Mouse (Mus musculus): ENCODE measurements around the gene Gm5431.
"Not testable (repeated sequence)": the region's sequence is repeated elsewhere in the genome, so short reads cannot be mapped to it uniquely, and the experiment has no call there.

The Gm5431 gene

DNA sequence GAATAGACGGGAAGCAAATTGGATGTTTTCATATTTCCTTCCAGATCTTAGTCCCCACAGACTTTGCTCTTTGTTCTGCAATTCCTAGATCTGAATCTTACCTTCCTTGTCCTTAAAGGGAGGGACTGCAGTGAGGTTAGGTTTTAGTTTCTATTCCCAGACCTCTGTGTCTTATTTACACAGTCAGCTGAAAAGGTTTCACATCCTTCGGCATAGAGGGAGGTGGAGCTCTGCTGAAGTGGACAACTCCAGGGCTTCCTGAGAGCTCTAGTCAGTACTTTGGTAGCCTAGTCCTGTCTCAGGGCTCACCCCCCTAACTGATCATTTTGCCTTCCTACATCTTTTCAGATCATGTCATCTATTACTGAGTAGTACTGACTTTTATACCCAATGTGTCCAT, at the start of gene Gm5431:
TSS of gene Gm5431 (minus strand) at position 194 of the 400 bp plus-strand sequence.
- DNase-seq: no peak

DNA sequence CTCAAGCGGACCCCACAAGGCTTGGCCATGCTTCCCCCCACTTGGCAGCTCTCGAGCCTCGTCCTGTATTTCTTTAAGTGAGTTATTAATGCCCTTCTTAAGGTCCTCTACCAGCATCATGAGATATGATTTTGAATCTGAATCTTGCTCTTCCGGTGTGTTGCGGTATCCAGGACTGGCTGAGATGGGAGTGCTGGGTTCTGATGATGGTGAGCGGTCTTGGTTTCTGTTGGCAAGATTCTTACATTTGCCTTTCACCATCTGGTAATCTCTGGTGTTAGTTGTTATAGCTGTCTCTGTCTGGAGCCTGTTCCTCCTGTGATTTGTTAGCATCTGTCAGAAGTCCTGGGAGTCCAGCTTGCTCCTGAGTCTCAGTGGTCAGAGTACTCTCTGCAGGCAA, 44.1 kb upstream of the Gm5431 start, which contains the start of gene Psme2b:
TSS of gene Psme2b (minus strand) at position 101 of the 400 bp plus-strand sequence.
- not testable (repeated sequence) for DNase-seq

DNA sequence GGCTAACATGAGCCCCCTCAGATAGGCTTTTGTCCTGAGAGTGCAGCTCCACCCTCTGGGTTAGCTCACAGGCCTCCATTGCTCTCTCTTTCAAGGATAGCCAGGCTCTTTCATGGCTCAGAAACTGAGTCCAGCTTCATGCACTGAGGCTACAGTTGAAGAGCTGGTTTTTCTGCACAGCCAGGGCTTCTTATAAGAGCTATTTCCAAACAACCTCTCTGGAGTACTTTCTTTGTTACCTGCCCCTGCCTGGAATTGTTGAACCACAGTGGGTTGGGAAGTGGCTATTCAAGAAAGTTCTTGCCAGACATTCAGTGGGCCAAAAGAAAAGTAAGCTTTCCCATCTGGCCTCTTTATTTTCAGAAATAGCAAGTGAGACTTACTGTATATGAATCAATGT, 37.3 kb upstream of the Gm5431 start:
- DNase-seq: not testable (repeated sequence)

DNA sequence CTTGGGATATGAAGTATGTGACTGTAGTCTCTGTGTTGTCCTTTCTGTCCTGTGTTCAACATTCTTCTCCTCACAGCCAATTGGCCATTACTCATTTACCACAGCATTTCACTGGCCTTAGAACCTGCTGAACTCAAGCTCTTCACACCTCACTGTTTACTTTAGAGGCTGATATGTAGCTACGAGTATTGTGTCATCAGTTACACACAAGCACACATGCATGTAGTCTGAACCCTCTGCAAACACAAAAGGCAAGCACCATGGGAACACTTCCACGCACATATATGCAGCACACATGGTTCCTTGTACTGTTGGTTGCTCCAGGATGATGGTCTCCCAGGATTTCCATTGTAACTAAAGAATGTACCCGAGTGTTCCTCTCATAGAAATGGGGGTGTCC, 33.3 kb upstream of the Gm5431 start:
- not testable (repeated sequence) for DNase-seq

DNA sequence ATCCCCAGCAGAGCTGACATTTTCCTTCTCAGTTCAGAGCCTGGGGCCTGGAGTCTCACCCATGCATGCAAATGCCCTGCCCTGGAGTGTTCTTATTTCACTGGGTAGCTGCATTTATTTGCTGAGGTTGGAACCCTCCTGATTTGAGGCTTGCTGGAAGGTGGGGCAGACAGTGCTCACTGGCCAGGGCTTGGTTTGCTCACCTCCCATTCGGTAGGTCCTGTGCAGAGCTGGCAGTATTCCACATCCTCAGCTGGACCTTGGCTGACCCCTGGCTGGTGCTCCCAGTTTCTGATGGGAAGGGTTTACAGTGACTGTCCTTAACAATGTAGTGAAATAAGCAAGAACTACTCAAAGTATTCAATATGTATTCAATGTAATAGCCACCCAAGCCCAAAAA, 31.9 kb upstream of the Gm5431 start:
- DNase-seq: not testable (repeated sequence)

DNA sequence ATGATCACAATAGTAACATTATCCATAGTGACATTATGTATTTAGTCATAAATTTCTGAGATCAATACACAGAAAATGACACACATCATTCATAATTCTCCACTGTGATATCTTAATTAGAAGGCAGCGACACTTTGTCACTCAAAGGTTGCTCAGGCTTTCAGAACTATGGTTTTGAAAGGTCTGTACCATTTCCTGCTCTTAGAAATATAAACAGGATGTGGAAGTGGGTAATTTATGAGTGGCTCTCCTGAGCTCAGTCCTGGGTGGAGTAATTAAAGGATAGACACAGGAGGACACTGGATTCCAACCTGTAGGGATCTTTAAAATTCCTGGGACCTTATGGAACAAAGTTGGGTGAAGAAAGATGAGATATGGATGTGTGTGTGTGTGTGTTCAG, 31.4 kb upstream of the Gm5431 start:
- DNase-seq: not testable (repeated sequence)

DNA sequence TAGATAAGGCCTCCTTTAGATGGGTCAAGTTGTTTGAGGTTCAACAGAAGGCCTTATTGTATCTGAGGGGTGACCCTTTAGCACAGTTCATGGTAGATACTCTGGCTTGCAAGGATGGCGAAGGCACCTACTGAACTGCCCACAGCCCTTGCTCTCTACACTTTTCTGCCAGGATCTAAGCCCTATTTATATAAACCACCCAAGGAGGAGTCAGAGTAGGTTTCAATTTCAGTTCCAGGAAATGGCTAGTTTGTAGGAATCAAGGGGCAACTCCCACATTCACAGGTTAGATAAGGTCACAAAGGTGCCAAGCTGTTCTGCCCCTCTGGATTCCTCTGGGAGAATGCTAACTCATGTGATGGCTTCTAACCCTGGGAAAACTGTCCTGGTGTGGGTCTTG, 26.1 kb upstream of the Gm5431 start:
- DNase-seq: not testable (repeated sequence)

DNA sequence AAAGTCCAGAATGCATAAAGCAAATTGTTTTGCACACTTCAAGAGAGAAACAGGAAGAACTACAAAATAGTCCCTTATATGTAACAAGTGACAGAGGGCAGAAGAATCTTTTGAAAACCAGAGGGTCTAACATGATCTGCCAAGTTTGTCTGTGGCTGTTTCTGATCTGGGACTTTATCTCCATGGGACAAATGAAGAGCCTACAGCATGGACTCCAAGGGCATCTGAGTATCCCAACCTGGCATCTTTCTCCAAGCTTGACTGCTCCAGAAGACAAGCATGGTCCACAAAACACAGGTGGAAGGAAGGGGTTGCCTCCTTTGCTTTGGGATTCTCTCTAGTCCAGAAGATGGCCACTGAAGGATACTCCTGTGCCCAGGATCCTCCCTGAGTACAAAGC, 24.4 kb upstream of the Gm5431 start:
- not testable (repeated sequence) for DNase-seq

DNA sequence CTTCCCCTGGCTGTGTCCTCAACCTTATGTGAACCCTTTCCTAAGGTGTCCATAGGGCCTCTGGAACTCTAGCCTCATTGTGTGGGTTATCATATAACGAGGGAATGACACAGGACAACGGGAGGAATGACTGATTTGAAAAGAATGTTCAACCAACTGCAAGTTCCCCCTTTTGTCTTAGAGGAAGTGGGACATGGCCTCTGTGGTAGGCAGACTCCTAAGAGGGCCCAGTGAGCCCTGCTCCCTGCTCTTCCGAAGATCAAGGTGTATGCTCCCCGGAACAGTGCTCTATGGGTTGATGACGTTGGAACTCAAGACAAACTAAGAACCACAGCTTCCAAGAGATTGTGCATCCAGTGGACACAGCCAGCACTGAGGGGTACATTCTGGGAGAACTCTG, 21.8 kb upstream of the Gm5431 start:
- not testable (repeated sequence) for DNase-seq

DNA sequence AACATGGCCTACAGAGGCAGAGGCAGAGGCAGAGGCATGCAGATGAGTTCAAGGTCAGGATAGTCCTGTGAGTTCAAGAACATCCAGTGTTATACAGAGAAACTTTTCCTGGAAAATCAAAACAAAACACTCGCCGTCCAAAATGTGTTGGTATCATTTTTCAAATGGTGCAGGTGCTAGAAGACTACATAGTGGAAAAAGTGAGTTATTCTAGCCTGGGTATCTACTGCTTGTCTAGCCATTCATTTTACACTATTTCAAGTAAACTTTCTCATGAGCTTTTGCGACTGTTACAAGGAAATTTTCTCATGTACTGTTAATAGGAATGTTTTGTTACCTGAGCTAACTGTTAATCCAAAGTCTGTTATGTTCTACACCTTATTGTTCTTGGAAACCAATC, 16.4 kb upstream of the Gm5431 start:
- DNase-seq: no peak

DNA sequence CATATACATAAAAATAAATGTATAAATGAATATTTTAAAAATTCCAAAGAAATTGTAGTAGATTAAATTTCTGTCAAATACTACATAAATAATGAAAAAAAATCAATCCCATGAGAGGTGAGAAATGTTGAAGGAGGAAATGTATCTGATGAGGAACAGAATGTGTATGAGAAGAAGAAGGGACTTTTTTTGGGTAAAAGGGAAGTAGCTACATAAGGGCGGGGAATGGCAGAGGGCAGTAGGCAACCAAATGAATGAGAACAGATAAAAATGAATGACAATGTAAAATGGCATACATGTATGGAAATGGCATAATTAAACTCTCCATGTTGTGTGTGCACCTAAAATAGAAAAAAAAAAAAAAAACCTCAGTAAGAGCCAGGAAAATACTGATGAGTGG, 11.6 kb upstream of the Gm5431 start:
- no peak for DNase-seq

DNA sequence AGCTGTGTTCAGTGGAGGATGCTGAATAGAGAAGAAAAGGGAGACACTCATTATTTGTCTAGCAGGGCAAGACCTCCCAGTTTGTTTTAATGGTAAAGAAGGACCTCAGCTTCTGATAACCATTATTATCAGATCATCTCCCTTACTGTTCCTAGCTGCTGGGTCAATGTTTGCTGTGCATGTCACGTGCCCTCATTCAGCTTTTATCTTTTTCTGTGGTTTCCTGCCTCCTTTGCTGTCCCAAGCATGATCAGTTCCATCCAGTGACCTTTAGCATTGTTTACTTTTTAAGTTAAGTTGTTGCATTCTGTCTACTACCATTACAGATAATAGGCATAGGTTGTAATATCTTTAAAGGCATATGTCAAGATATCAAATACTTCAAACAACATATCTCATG, 6.4 kb upstream of the Gm5431 start:
- no peak for DNase-seq

DNA sequence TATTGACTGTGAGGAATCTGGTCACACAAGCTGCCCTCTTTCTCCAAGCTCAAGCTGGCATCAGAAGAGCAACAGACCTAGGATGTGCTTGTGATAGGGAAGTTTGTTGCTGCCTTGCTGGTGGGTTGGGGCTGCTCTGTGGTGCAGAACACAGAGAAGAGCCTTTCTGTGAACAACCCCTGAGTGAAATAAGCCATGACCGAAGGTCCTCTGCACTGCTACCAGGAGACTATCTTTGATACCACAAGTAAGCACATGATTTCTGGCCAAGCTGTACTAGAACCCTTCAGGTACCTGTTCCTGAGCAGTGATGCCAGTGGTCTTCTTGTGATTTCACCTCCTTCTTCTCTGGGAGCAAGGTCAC, 465 bp downstream of the Gm5431 start:
- not testable (repeated sequence) for DNase-seq

DNA sequence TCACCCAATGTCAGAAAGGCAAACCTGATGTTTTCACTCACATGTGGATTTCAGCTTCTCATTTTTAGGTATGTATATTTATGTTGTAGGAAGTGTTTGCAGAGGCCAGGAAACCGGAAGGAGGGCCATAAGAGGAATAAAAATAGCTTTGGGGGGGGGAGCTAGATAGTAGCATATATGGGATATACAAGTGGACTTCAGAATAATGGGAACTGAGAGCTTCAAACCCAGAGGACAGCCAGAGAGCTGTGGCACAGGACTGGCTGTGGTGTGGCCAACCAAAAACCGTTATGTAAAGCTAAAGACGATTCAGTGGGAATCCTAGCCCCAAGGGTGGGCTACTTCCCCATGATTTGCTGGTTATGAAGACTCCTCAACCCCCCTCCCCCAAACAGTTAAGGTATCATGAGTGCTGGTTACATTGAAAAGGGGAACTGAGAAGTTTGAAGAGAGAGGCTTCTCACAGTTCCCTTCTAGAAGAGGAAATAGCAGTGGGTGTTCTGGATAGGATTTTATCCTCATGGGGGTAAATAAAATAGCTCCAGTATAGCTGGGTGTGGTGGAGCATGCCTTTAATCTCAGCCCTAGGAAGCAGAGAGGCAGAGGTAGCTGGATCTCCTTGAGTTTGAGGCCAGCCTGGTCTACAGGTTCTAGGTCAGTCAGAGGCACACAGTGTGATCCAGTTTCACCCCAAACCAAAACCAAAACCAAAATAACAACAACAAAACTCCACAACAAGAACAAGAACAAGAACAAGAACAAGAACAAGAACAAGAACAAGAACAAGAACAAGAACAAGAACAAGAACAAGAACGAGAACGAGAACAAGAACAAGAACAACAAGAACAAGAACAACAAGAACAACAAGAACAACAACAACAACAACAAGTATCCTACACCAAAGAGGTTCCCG, 1.1 kb downstream of the Gm5431 start:
- not testable (repeated sequence) for DNase-seq

DNA sequence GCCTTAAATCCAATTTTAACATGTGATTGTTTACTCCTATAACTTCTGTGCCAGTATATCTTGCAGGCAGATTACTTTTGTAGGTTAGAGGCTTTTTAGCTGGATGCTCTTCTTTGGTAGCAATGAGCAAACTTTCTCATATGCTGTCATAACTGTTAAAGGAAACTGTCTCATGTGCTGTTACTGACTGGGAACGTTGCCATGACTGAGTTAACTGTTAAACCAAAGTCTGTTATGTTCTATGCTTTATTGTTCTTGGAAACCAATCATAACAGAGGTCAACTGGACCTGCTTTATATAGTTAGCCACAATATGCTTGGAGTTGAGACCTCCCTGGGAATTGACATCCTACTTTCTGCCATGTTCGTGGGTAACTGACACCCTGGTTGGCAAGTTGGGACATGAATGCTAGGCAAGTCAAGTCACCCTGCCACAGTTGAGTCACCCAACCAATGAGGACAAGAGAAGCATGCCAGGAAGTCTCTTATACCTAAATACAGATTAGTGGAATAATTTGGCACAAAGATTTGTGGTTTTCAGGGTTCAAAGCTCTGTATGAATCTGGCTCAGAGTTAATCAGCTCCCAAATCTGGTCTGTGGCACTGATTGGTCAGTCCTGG, 3.1 kb downstream of the Gm5431 start:
- no peak for DNase-seq

DNA sequence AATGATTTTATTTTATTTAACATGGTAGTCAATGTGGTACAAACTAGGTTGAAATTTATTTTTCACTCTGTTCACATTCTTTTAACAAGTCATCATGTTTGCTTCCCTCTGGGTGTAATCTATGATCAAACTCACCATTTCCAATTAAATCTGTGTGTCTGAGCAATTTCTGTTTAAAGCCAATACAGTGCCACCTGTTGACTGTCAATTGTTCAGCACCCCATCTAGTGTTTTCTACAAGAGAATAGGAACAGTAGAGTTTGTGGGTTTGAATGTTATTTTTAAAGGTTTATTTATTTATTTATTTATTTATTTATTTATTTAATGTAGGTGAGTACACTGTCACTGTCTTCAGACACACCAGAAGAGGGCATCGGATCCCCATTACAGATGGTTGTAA, 25.3 kb downstream of the Gm5431 start:
- DNase-seq: no peak

DNA sequence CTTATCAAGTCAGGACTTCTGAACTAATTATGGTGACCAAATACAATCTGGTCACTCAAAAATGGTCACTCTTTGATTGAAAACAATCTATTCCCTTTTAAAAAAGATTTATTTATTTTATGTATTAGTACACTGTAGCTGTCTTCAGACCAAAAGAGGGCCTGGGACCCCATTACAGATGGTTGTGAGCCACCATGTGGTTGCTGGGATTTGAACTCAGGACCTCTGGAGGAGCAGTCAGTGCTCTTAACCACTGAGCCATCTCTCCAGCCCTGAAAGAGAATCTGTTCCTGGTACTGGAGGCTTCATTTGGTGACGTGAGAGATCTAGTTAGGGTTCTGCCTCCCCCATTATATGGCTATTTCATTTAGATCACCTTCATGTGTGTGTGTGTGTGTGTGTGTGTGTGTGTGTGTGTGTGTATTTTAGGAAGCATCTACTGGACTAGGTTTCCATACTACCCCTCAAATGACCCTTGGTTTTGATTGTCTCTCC, 26.6 kb downstream of the Gm5431 start:
- not testable (repeated sequence) for DNase-seq

DNA sequence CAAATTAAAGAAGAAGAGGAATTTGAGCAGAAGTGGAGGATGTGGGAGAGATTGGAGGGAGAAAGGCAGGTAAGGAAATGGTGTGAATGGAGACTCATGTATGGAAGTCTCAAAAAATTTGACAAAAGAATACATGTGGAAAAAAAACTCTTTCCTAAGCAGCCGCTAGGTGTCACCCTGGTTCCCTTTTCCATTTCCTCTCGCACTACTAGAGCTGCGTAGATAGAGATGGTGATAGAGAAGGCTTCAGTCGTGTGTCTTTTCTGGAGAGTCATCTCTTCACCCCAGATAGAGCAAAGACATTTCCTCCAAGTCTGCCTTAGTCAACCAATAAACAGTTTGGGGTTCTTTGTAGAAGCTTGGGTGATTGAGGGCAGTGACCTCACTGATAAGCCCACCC, 27.5 kb downstream of the Gm5431 start:
- DNase-seq: no peak

DNA sequence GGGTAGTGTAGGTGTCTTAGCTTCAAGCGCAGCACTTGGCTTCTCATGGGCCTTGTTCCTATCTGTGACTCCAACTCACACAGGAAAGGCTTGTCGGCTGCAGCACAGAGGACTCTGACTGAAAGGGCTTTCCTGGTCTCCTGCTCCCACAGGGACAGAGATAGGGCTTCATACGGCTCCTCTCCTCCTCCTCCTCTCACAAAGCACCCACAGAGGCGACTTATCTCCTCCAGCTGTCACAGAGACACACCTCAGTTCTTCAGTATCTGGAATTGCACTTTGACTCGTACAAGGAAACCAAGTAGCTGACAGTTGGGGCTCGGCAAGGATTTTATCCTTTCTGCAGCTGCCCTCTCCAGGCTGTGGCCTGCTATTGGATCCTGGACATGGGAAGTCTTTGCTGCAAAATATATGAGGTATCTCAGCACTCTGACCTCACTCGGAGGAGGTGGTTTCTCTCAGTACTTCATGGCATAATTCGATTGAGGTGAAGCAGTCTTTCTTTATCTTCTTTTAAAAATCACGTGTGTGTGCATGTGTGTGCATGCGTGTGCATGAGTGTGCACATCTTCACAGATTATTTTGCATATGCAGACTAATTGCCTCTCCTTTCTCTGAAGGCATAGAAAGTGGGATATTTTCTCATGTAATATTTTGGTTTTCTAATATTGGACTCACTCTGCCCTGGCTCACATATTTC, 28.3 kb downstream of the Gm5431 start:
- no peak for DNase-seq

DNA sequence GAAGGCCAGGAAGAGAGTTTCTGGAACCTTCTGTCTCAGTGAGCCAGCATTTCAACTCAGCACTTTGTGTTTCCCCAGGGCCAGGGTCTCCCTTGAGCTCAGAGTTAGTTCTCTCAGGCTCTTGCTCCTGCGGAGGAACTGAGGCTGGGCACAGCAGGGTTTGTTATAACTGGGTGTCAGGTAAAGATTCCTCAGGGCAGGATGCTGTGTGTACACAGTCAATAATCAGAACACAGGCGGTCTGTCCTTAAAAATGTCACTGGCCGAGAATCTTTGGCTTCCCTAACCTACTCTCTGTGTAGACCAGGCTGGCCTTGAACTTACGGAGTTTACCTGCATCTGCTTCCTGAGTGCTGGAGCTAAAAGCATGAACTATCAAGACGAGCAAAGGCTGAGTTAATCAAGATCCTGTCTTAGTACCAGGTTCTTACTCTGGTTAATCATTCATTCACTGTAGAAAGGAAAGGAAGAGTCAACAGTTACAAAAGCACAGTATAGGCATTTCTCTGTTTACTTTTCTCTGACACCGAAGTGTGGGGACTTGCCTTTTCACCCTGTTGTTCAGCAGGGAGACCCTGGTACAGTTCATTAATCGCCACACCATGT, 29.2 kb downstream of the Gm5431 start:
- no peak for DNase-seq

DNA sequence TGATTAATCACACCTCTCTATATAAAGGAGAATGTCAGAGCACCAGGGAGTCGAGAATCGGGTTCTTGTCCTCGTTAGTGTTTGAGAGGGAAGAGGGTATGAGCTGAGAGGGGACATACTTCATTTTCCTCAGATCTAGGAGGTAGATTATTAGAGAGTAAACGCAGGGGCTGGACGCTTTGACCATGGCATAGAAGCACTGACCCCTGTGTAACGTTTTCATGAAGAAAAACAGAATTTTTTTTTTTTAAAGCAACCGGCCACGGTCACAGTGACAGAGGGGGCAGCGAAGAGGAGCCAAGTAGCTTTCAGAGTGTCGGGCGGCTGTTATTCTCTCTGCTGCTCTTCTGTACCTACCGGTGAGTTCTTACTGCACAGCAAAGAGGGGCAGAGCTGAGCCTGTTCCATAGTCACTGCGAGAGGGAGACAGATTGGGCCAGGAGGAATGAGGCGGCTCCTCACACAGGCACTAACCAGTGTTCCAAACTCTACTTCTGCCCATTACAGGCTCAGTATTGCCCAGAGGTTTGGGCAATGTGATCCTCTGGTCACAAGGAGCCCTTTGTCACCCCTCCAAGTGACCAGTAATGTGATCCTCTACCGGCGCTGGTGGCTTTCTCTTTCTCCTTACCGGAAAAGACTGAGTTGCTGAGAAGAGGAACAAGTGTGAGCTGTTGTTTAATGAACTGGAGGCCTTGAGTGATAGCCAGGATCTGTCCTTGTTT, 30.0 kb downstream of the Gm5431 start:
- no peak for DNase-seq

DNA sequence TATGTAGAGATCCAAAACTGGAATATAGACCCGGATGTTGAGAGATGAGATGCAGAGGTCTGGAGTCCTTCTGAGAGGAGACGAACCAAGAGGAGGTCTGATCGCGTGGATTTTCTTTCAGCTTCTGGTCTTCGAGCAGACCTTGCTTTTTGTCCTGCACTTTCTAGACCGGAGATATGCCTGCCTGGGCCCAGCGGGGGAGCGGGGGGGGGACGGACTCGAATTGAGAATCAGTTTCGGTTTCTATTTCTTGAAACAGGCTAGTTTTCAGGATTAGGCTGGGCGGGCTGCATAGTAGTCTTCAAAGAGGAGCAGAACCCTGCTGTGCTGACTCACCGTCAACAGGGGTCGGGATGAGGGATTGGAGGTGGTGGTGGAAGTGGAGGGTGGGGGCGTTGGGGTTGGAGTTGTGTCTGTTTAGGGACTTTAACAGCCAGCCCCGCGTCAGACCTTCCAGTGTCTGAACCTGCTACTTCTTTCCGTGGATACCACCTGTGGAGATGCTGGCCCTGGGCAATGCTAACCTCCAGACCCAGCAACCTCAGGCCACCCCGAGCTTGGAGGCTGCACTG, 30.7 kb downstream of the Gm5431 start, which contains the start of gene Irgm1:
TSS of gene Irgm1 (minus strand) at position 483 of the 572 bp plus-strand sequence.
- DNase-seq: no peak

All from right cerebral cortex, postnatal 14 days (tissue).